Mouse (Mus musculus): Measurements from ENCODE around the gene Nphp3.

DNA sequence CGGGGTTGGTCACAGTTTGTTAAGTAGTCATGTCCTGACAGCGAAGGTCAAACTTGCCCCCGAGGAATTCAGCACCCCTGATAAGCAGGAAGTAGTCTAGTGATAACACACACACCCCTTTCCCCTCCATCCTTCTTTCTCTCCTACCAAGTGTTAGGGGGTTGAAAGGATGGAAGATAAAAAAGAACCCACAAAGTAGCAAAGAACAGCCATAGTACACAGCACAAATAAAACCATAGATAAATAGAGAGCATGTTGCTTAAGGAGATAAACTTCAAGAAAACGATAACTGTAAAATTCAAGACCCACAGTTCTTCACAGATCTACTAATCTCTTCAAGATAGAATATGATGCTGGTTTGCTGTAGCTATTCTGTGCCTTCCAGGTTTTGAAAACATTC, 67.9 kb downstream of the Nphp3 start:
- no peak for TF ChIP-seq CTCF (IDR thresholded peaks at IDR 0.05; ENCODE audit: low read depth, low read length)
- no peak for TF ChIP-seq POLR2AphosphoS5 (IDR thresholded peaks at IDR 0.05; ENCODE audit: insufficient replicate concordance, low read depth, low read length)
- TF ChIP-seq GATA1 (IDR thresholded peaks at IDR 0.05; ENCODE audit: borderline replicate concordance, low read length), result no peak
- no peak for TF ChIP-seq TAL1 (conservative IDR thresholded peaks at IDR 0.05; ENCODE audit: low read depth, low read length)
